Mouse (Mus musculus): Measurements from ENCODE around the gene Pnp.
"Not testable (repeated sequence)": the region's sequence is repeated elsewhere in the genome, so short reads cannot be mapped to it uniquely, and the experiment has no call there.

The Pnp gene

GRCm38 (mm10) chr14:50975001-50975400 is 44.1 kb downstream of the Pnp start:
- no peak for DNase-seq (ENCODE audit: low spot score in 2 of 2)

- no peak for DNase-seq (ENCODE audit: low spot score in 2 of 2)
Measured at GRCm38 (mm10) chr14:50976674-50977073, 45.8 kb downstream of the Pnp start.

GRCm38 (mm10) chr14:50978451-50978850 is 47.6 kb downstream of the Pnp start:
- not testable (repeated sequence) for DNase-seq (ENCODE audit: low spot score in 2 of 2)

- DNase-seq (ENCODE audit: low spot score in 2 of 2): no peak
Measured at GRCm38 (mm10) chr14:50979631-50980030, 48.7 kb downstream of the Pnp start.

GRCm38 (mm10) chr14:50981207-50981606 is 50.3 kb downstream of the Pnp start:
- no peak for DNase-seq (ENCODE audit: low spot score in 2 of 2)

- DNase-seq (ENCODE audit: low spot score in 2 of 2): no peak
Measured at GRCm38 (mm10) chr14:50981837-50982236, 51.0 kb downstream of the Pnp start.

- no peak for DNase-seq (ENCODE audit: low spot score in 2 of 2)
Measured at GRCm38 (mm10) chr14:50987668-50988067, 56.8 kb downstream of the Pnp start.

GRCm38 (mm10) chr14:50991037-50991436 is 60.2 kb downstream of the Pnp start:
- no peak for DNase-seq (ENCODE audit: low spot score in 2 of 2)

GRCm38 (mm10) chr14:50997088-50997487 is 66.2 kb downstream of the Pnp start:
- DNase-seq (ENCODE audit: low spot score in 2 of 2): no peak

- DNase-seq (ENCODE audit: low spot score in 2 of 2): no peak
Measured at GRCm38 (mm10) chr14:50997999-50998666, 67.3 kb downstream of the Pnp start.

GRCm38 (mm10) chr14:51007152-51007801 is 76.4 kb downstream of the Pnp start, which contains the start of gene Rnase10:
Gene Rnase10, plus strand, starts transcription at chr14:51007751.
- DNase-seq (ENCODE audit: low spot score in 2 of 2): no peak

- DNase-seq (ENCODE audit: low spot score in 2 of 2): peak in 1 of 2 experiments; percentile 3
Measured at GRCm38 (mm10) chr14:51007914-51008713, 77.2 kb downstream of the Pnp start.

GRCm38 (mm10) chr14:51008781-51009180 is 77.9 kb downstream of the Pnp start:
- DNase-seq (ENCODE audit: low spot score in 2 of 2): no peak

GRCm38 (mm10) chr14:51009572-51009971 is 78.7 kb downstream of the Pnp start:
- DNase-seq (ENCODE audit: low spot score in 2 of 2): no peak

- DNase-seq (ENCODE audit: low spot score in 2 of 2): not testable (repeated sequence)
Measured at GRCm38 (mm10) chr14:51014724-51015123, 83.8 kb downstream of the Pnp start.

All from cerebellum, postnatal 4 days (tissue).